Mouse (Mus musculus) naive thymus-derived CD4-positive, alpha-beta T cell, adult 2 months (primary cell): Measurements from ENCODE around the gene Spata2.

Experiments
- DNase-seq: peaks from one replicate; pipeline ENCODE4 v3.0.0-alpha.2; 2011; ENCODE audit warnings: low read depth

The Spata2 gene

GRCm38 (mm10) chr2:167482681-167483080 lies 10.0 kb downstream of the Spata2 start:
- no peak for DNase-seq

- DNase-seq, result no peak
Observed at GRCm38 (mm10) chr2:167479501-167479900, 13.2 kb downstream of the Spata2 start.

- DNase-seq, result no peak
Observed at GRCm38 (mm10) chr2:167478128-167478527, 14.6 kb downstream of the Spata2 start.

DNA sequence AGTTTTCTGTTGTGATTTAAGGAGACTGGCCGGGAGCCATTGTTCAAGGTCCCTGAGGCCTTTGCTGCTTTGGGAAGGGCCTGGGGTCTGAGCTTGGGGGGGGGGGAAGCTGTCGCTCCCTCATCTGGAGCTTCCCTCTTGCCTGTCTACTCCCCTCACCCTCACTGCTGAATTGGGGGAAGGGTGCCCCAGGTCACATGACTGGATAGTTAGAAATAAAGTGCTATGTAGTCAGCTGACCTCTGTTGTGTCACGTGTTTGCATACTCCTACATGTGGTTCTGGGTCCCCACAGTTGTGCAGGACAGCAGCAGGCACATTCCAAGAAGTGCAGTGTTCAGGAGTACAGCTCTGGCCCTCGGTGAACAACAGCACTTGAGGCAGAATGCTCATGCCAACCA lies 15.9 kb downstream of the Spata2 start:
- DNase-seq, result no peak

GRCm38 (mm10) chr2:167476200-167476688 lies 16.4 kb downstream of the Spata2 start:
- DNase-seq, result no peak

- no peak for DNase-seq
Observed at GRCm38 (mm10) chr2:167475596-167475995, 17.1 kb downstream of the Spata2 start.

- no peak for DNase-seq
Observed at GRCm38 (mm10) chr2:167474218-167474617, 18.5 kb downstream of the Spata2 start.

DNA sequence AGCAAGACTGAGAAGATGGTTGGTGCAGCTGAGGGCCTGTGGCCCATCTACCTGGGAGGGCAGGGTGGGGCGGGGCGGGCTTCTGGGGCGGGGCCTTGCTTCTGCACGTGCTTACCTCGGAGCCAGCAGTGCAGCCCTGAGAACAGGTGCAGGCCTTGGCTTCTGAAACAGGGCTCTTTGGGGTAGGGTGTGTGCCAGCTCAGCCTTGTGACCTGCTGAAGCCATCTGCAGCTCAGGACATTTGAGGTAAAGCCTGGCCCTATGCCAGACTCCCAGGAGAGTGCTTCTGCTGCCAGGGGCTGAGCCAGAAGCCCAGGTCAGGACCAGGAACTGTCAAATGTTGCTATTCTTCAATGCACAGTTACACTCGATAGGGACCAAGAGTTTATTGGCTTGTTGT lies 21.1 kb downstream of the Spata2 start:
- no peak for DNase-seq

DNA sequence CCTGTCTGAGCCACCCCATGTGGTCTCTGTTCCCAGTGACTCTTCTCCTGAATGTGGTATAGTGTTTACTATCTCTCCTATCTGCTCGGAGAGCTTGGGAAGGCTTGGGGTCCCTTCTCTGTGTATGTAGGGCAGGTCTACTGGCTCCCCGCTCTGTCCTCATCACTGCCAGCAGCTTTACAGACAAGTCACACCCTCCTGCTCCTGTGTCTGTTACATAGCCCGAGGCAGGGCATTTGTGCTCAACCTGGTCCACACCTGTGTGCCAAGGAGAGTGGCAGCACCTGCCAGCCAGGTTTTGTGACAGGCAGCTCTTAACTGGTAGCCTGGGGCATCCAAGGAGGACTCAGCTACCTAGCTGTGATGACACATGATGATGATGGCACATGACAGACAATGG lies 22.1 kb downstream of the Spata2 start:
- DNase-seq, result no peak

- no peak for DNase-seq
Observed at GRCm38 (mm10) chr2:167468444-167468843, 24.2 kb downstream of the Spata2 start.

DNA sequence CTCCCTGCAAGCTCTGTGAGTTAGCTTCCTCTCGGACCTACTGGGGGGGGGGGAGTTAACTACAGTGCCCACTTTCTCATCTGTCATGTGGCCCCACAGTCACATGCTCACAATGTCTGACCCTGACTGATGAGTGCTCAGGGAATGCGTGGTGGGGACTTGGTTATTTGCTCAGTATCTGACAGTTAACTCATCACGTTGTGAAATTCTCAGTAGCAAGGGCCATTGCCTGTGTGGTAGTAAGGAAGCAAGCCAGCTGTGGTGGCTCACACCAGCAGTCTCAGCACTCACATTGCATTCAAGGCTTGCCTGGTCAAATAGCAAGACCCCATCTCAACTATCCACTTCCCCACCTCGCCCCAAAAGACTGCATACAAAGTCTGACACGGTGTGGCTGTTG lies 25.5 kb downstream of the Spata2 start:
- DNase-seq, result no peak

GRCm38 (mm10) chr2:167465951-167466350 lies 26.7 kb downstream of the Spata2 start:
- DNase-seq, result no peak

DNA sequence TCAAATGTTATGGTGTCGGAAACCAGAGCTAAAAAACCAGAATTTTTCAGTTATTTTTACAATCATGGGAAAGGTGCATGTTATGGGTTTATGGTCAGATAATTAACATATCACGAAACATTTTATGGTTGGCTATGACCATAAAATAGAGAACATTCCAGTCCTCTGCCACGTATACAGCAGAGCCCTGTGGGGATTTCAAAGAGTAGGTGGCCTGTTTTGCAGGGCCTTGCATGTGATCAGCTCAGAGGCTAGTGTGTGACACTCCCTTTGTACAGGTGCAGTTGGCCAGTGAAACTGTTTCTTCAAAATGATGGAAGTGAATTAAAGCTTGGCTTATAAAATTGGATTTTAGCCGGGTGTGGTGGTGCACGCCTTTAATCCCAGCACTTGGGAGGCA lies 28.9 kb downstream of the Spata2 start:
- no peak for DNase-seq

GRCm38 (mm10) chr2:167462954-167463353 lies 29.7 kb downstream of the Spata2 start:
- peak; percentile 59 for DNase-seq

DNA sequence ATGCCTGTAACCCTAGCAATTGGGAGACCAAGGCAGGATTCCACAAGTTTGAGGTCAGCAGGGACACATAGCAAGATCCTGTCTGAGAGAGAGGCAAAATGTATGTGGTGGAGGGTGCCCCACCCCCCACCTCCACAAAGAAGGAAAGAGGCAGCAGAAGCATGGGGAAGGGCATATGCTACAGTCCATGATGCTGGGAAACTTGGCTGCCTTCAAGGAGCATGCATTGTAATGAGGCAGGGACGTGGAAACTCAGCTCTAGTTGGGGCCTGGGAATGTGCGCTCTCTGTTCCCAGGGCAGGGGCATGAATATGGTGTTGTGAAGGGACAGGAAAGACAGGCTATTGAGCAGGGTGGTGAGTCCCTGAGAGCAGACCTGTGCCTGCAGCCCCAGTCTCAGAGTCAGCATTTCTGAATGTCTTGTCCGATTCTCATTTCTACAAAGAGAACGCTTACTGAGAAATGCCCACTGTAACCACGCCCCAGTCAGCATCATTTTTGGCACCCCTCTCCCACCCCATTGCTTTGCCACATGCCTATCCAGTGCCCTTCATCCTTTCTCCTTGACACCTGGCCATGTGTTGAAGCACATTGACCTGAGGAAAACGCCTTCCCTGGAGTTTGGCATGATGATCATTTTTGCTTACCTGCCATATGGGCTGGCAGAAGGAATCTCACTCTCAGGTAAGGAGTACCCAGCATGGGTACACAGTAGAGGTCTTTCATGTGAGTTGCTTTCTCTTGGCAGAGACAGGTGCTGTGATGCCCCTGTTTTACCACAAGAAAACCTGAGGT lies 33.4 kb downstream of the Spata2 start:
- no peak for DNase-seq

- DNase-seq, result no peak
Observed at GRCm38 (mm10) chr2:167458548-167458947, 34.1 kb downstream of the Spata2 start.

DNA sequence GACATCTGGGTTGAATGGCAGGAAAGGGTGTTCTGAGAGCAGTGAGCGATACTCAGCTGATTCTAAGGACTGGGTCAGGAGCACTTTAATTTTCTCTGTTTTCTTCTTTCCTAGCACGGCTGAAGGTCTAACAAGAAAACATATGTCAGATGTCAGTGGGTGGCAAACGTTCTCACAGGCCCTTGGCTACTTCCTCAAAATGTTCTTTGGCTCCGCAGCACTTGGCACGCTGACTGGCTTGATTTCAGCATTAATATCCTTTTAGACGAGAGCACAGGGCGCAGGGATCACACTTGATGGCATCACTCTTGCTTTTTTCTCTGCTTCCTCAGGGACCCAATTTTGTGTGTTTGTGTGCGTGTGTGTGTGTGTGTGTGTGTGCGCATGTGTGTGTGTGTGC lies 35.5 kb downstream of the Spata2 start:
- no peak for DNase-seq

GRCm38 (mm10) chr2:167456361-167457020 lies 36.2 kb downstream of the Spata2 start:
- no peak for DNase-seq

- no peak for DNase-seq
Observed at GRCm38 (mm10) chr2:167453814-167454213, 38.9 kb downstream of the Spata2 start.

DNA sequence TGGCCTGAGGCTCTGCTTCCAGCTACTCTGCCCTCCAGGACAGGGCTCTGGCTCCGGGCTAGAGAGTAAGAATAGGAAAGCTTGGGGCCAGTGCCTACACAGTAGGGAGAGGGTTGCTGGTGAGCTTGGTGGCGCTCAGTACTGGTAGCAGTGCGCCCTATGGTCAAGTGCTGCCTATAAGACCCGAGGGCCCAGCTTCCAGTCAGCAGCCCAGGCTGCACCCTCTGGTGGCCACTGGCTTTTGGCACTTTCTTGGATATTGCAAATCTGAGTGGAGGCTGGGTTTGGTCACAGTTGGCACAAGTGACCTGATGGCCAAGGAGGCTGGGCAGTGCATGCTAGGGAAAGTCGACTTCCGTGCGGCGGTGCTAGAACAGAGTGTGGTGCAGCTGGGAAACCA lies 42.0 kb downstream of the Spata2 start:
- no peak for DNase-seq

DNA sequence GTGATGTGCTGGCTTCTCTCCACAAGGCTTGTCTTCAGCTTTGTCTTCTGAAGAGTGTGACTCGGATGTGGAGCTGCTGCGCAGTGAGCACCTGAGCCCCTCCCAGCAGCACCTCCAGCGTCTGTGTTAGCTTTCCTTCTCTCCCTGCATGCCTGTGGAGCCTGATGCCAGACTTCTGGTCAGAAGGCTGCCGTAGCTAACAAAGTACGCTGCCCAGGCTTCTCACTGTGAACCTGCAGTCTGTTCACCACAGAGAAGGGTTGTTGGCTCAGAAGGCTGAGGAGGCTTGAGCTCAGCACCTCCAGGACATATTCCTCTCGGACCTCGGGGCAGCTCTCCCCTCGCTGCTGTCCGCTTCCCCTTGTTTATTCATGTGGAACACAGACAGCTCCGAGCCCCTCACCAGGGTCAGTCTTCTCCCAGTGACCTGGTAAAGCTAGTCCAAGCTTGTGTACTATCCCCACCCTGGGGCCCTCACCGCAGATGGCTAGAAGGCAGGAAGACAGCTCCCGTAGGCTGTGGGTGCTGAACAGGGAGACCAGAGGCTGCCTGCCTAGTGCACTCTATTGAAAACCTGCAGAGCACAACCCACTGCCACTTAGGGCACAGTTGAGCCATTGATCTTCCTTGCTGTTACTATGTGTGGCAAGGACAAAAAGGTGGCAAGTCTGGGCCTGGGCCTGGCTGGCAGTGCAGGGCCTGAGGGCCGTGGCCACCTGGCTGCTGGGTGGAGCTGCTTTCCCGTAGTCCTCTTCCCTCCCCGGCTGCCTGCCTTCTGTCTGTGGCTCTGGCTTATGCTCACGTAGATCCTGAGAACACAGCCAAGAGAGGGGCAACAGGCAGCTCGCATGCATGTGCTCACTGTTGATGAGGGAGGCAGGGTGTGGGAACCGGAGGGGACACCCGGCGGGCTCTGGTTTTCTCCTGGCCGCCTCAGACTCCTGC lies 43.1 kb downstream of the Spata2 start:
- DNase-seq, result no peak

GRCm38 (mm10) chr2:167447629-167448028 lies 45.1 kb downstream of the Spata2 start:
- no peak for DNase-seq
